Mouse (Mus musculus): ENCODE data around the gene Mrpl3.
"Not testable (repeated sequence)": the region's sequence is repeated elsewhere in the genome, so short reads cannot be mapped to it uniquely, and the experiment has no call there.

Gene Mrpl3

DNA sequence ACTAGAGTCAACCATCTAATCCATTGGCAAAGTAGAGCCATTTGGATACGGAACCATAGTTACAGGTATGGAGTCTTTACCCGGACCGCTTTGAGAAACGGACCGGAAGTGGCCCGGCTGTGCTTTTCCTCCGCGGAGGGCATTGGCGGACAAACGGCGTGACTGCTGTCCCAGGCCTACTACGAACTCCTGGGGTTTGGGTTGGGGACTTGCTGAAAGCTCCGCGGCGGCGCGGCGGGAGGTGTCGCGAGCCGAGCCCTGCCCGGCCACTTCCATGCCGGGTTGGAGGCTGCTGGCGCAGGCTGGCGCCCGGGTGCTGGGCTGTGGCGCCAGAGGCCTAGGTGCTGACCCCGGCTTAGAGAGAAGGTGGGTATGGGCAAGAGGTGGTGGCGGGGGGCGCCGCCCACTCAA is at the start of gene Mrpl3:
Gene Mrpl3 (plus strand): TSS at position 93 of the 411 bp plus-strand sequence.
- peak; percentile 68 for DNase-seq (ENCODE audit: low read depth)

DNA sequence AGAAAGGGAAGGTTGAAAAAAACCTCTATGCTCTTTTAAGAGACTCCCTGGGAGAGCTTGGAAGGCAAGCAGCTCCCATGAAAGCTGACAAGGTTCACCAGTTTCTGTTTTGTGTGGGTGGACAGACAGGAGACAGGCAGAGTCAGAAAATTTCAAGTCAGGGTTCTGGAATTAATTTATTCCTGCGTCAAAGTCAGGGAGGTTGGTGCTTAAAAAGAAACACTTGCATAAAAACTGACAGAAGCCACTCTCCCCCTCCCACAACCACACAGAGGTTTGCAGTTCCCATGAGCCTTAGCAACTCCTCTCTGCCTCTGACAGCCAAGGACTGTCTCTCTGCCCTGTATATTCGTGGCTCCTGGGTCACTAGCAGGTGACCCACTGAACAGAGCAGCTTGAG is 42.3 kb upstream of the Mrpl3 start:
- DNase-seq (ENCODE audit: low read depth), result no peak

DNA sequence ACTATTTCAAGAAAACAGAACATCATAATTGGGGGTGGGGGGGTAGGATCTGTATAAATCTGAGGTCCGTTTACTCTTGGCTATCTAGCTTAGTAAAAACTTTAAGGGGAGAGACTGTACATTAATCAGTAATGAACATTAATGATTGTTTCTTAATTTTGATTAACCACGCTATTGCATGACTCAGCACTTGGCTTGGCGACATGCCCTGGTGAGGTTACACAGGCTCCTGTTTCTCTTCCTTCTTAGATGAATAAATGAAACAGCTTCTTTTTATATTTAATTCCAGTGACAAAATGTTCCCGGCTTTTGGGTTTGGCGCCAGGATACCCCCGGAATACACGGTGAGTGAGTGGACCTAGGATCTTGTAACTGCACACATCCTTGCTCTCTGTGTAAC is 34.9 kb upstream of the Mrpl3 start:
- DNase-seq (ENCODE audit: low read depth), result no peak

DNA sequence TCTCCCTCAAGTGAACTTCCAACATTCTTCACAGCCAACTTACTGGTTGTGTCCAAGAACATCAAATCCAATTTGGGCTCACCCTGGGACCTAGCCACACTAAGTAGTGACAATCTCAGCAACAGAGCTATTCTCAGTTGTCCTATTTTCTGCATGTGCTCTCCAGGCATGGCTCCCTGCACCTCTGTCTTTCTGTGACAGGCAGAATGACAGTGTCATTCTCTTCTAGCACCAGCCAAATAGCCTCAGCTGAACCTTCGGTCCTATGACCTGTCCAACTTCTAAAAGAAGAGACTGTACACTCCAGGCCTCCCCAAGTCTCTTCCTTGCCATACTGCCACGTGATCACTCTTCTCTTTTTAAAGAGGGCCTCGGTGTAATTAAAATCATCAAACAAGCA is 24.7 kb upstream of the Mrpl3 start:
- no peak for DNase-seq (ENCODE audit: low read depth)

DNA sequence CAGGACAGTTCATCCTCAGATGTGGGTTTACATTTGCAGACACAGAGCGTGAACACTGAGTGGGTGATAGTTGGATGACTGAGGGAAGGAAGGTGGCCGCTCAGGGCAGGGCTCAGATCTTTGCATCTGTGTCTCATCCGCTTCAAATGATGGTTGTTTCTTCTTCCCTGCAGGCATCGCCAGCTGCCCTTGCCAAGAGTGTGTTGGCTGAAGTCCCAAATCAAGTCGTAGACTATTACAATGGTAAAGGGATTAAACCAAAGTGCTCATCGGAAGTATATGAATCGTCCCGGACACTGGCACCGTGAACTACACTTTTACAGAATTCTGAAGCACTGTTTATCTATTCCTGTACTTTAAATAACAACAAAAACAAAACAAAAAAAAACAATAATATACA is 20.5 kb upstream of the Mrpl3 start:
- no peak for DNase-seq (ENCODE audit: low read depth)

DNA sequence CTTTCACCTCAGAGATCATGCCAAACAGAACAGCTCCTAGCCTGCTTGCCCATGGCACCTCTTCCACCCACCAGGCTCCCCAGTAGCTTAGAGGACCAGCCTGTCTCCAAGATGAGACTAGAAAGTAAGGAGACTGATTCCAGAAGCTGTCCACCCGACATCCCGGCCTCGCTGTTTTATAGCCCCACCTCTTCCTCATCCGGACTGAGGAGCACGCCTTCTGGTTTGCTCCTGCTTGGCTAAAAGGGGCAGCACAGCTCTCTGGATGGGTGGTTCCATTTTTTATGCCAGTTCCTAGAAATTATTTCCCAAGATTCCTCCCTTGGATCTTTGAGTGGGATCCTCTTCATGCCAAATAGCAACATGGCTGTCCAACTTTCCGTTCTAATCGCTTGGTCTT is 19.4 kb upstream of the Mrpl3 start:
- DNase-seq (ENCODE audit: low read depth), result no peak

DNA sequence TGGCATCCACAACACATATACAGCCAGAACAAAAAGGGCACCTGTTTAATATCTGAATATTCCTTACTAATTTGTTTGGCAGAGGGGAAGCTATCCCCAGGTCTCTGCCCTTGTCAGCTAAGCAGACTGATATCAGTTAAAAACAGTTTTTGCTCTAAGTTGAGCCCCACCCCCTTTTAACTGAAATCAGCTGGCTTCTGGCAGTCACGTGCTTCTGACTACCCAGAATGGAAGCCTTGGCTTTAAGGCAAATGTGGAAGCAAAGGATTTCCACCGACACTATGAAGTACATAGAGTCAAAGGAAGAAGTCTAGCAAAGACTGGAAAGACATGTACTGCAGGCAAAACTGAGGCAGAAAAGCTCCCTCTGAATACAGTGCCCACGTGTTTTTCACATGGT is 15.2 kb upstream of the Mrpl3 start:
- DNase-seq (ENCODE audit: low read depth), result no peak

DNA sequence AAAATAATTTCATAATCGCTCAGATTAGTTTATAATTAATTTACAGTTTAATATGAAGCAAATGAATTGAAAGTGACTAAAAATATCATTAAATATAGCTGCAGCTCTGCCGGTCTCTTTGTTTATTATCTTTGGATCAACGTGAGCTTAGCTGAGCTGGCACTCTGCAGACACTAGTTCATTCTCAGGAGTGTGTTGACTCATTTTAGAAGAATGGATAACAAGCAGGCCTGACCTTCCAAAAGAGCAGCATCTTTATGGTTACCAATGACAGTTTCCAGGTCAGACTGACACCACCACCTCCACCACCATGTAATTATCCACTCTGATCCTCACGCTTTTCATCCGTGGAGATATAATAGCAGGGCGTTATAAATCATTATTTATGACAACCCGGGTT is 7.0 kb upstream of the Mrpl3 start:
- no peak for DNase-seq (ENCODE audit: low read depth)

DNA sequence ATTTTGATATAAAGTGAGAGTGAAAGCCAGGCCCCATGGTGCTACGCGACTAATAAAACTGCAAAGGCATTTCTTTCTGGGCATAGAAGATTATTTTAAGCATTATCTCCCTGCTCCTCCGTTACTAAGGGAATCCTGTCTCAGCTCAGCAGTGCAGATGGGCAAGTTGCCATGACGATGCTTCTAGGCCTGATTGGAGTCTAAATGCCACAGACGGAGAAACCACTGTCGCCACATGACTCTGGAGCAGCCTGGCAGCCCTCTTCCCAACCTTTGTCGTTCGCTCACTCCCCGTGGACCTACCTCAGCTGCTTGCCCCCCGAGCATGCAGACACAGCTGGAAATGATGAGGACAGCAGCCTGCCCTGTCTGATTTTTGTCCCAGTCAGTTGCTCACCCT is 4.7 kb upstream of the Mrpl3 start:
- DNase-seq (ENCODE audit: low read depth), result no peak

DNA sequence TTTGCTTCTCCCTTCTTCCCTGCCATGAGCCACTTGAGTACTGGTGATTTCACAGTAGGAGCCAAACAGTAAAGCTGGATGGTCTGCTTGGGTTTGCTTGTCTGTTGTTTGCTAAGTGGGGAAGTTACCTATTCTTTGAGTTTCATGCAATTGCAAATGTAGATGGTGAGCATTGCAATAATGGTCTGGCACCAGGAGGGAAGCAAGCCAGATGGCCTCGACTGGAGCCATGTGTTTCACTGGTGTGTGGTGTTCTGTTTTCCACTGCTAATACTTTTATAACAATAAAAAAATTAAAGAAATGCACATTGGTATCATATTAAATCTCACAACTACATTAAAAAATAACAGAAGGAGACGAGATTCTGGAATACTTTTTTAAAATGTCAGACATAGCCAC is 3.4 kb upstream of the Mrpl3 start:
- DNase-seq (ENCODE audit: low read depth), result no peak

DNA sequence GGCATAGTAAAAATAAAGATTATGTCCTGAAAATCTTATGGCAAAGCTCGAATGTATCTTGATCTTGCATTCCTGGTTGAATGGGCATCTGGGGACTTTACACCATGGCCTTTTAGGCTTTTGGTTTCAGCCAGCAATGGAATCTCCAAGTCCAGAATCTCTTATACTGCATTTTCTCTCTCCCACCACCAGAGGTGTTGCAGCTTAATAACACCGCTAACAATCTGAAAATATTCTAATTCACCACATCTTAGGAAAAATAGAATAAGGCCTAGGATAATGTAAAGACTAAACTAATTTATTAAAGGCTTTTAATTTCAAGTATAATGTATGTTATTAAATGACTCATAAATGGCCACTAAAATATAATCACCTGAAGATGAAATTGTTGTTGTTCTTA is 2.8 kb upstream of the Mrpl3 start:
- DNase-seq (ENCODE audit: low read depth), result no peak

DNA sequence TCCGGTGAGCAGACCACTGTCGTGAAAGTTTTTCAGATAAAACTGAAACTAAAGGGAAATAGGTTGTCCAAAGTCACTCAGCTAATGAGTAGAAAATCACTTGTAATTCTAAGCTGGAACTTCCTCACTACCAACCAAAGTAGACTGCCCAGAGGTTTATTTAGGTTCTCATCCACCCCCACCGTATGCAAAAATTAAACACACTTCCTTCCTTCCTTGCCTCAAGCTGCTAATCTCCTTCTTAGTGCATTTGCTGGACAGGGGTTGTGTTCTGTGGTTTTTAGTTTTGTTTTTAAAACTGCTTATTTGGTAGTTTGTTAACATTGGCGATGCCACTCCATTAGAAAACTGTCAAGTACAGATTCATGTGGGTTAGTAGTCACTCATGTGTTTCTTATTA is 773 bp downstream of the Mrpl3 start:
- DNase-seq (ENCODE audit: low read depth), result no peak

DNA sequence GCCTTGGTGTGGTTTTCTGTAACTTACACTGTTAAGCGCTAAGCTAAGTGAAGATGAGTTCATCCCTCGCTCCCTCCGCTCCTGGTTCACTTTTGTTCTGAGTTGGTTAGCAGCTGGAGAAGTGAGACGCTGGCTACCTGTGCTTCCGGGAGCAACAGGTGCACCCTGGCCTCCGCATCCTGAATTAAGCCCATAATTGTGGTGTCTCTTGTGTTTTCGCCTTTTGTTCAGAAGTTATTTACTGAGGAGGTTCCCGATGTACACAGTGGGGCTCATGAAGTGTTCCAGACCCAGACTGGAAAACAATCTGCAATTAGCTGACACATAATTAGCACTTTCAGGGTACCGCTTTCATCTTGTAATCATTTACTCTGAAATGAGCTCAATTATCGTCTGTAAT is 16.1 kb downstream of the Mrpl3 start:
- no peak for DNase-seq (ENCODE audit: low read depth)

DNA sequence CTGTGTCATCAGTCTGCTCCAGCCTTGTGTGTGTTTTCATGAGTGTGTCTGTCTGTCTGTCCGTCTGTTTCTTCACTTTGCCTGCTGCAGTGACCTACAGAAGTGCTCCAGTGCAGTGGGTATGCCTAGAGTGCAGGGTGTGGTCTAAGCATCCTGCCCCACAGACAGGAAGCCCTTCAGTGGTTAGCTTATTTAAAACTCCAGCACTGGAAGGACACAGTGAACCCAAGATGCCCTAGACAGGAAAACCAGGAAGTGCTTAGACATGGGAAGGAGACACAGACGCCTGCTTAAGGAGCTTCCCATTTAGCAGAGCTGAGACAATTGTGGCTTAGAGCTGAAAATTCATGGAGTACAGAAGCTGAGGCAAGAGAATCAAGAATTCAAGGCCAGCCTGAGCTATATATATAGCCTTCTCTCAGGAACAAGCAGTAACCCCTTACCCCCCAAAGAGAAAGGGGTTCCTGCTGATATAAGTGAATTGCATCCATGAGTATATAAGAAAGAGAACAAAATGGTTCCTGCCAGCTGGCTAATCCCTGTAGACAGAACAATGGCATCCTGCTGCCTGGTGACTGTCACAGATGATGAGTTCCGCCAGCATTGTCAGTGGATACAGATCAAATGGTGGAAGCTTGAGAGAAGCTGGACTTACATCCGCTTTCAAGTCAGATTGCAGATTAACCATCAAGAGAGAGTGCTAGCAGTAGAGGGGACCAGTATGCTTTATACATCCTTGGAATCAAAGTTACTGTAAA is 20.1 kb downstream of the Mrpl3 start:
- no peak for DNase-seq (ENCODE audit: low read depth)

DNA sequence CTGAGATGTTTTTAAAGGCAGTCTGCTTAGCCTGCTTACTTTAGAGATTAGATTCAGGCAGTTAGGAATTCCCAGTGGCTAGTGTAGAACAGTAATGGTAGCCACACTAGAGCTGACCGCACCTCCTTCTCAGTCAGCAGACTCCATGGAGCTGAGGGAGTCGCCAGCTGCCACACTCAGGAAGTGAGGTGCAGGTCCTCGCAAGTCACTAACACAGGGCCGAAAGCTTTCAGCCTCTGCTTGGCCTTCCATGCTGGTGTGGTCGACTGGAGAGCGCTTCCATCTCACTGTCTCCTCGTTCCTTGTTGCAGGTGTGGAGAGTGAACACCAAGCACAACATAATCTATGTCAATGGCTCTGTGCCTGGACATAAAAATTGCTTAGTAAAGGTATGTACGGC is 21.8 kb downstream of the Mrpl3 start:
- no peak for DNase-seq (ENCODE audit: low read depth)

DNA sequence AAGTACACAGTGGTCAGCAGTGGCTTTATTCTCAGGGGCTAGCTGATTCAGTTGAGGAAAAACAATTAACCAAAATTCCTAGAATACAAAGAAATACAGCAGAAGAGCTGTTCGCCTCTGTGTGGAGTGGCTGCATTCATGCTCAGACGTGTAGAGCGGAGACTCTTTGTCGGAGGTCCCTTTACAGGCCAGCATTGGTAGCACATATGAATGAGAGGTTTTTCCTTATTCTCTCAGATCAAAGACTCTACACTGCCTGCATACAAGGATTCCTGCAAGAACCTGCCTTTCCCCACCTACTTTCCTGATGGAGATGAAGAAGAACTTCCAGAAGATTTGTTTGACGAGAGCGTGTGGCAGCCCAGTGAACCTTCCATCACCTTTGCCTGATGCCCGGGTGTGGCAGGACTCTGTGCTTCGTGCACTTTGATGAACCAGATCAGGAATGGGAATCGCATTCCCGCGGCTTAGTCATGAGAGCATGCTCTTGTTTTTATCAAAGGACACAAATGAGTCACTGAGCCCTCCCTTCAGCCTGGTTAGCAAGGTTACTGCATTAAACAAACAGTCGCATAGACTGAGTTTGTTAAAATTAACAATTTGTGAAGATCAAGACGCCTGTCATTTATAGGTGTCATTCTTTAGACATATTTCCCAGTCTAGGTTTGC is 23.9 kb downstream of the Mrpl3 start:
- DNase-seq (ENCODE audit: low read depth), result no peak

DNA sequence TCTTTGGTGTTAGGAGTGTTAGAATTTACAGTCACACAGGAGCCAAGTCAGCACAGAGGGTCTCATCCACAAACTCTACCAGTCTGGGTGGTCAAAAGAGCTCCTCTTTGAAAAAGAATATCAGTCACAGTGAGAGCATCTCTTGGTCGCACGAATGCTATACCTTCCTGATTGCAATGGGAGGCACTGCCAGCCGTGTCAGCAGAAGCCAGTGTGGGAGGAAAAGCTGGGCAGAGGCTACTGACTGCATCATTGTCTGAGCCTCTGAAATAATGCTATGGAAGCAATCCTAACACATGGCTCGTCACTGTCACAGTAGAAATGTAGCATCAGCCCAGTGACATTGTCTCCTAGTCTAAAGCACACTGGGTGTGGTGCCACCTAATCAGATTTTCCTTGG is 25.4 kb downstream of the Mrpl3 start:
- DNase-seq (ENCODE audit: low read depth), result no peak

DNA sequence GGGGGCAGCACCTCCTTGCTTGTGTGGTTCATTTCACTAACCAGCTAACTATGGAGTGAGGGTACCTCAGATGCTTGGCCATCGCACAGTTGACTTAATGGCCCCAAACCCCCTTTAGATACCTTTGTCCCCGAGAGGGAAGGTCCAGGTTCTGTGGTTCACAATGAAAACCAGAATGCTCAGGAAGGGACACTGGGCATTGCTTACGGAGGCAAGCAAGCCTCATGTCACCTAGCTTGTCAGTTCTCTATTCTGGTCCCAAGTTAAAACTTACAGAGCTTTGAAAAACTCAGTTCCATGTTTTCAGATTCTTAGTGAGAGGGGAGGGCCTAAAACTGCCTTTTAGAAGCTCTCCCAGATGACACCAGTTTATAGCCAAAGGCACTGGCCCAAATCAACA is 27.2 kb downstream of the Mrpl3 start:
- DNase-seq (ENCODE audit: low read depth), result no peak

DNA sequence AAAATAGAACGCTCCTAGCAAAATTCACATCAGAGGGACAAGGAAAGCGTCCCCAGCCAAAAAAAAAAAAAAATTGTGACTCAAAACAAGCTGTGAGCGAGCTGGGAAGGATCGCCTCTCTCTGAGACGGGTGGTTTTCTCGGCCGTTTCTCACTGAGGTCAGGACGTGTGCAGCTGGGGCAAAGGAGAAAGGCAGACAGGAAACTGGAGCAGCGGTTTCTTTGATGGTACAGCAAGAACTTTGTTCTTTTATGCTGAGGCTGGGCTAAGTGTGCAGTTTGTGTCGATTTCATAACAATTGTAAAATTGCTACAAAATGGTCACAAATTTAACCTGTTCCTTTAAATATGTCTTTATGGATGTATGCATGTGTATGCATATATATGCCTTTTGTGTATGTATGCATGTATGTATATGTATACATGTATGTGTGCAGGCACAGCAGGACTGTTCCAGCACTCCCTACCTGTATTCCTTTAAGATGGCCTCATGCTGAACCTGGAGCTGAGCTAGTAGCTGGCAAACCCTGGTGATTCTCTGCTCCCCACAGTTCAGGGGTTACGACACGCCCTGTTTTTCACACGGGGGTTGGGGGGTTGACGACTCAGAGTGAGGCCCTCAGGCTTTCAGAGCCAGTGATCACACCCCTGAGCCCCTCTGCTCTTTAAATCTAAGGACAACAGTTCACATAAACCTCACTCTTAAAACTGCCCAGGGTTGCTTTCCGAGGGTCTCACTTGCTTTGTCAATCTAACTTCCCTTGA is 48.0 kb downstream of the Mrpl3 start:
- DNase-seq (ENCODE audit: low read depth), result no peak

DNA sequence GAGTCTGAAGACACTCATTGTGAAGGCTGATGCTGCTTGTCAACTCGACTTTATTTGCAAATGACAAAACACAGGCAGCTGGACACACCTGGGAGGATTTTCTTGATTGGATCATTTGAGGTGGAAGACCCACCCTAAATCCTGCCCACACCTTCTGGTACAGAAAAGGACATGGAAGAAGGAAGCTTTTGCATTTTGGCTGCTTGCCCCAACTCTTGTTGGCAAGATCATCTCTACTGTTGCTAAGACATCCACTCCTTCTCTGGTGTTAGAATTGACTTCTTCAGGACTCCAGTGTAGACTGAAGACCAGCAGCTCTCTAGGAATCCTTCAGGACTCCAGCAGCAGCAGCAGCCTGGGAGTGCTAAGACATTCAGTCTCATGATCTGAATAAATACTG is 48.9 kb downstream of the Mrpl3 start:
- no peak for DNase-seq (ENCODE audit: low read depth)

DNA sequence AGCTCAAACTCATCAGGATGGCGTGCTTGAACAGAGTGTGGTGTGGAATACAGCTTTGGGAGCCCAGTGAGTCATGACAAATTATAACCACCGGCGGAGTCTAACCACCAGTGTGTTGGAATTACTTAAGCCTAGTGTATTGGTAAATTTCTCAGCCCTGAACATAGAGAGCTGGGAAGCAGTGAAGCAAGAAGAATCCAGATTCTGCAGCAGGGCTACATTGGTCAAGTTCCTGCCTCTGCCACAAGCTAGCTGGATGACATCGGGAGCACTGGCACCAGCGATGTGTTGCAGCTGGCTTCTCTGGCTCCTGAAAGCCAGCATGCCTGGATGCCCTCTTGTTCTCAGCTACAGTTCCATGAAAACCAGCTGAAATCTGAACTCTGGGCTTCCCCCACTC is 50.9 kb downstream of the Mrpl3 start:
- DNase-seq (ENCODE audit: low read depth), result no peak

DNA sequence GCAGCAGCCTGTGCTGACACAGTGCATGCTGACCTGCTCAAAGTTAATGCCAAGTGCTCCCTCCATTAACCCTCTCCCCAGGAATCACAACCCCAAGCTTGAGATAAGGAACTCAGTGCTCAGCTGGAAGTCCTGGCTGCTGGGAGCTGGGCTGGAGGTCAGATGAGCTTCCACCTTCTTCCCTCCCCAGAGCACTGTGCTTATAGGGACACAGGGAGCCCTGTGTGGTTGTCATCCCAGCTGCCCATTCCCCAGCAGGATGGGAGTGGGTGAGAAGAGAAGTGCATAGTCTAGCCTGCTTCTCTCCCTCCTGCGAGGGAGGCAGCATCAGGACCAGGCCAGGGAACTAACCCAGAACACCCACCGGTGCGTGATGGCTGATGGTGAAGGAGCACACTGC is 72.2 kb downstream of the Mrpl3 start:
- not testable (repeated sequence) for DNase-seq (ENCODE audit: low read depth)
